Mouse (Mus musculus) MEL (cell line): ENCODE data around the gene Kctd20. TPM values are rescaled to one million over a fixed set of nuclear protein-coding genes. Genes with fewer than 3 reads are reported as not detected.

Experiments
- DNase-seq: peaks from one replicate; pipeline ENCODE4 v3.0.0; 2011; ENCODE audit warnings: low read depth, low spot score
- H3K27ac ChIP-seq: 2 replicates; pipeline ENCODE4 v1.5.1; 2012; ENCODE audit warnings: low read depth, mild to moderate bottlenecking, control low read depth, low read length, moderate library complexity; ENCODE audit not compliant: control insufficient read depth
- H3K27me3 ChIP-seq, 2 experiments: fragments of 150-350 bp in 1 of 2; sonication (generic) in 1 of 2; 2 replicates each; pipeline ENCODE4 v1.6.1; 2012; ENCODE audit warnings: low read length in 2 of 2, mild to moderate bottlenecking in 2 of 2, improper control_type of control experiment in 1 of 2, moderate library complexity in 1 of 2; ENCODE audit not compliant: insufficient read depth in 2 of 2, control insufficient read depth in 1 of 2
- H3K36me3 ChIP-seq, 2 experiments: 2 replicates each; pipeline ENCODE4 v1.6.1; 2012 to 2014; ENCODE audit warnings: low read length in 2 of 2, improper control_type of control experiment in 1 of 2, inconsistent platforms in 1 of 2, mild to moderate bottlenecking in 1 of 2; ENCODE audit not compliant: insufficient read depth in 2 of 2, control insufficient read depth in 1 of 2
- H3K4me1 ChIP-seq, 2 experiments: fragments of 150-350 bp in 1 of 2; sonication (generic) in 1 of 2; 2 replicates each; pipeline ENCODE4 v1.6.1; 2012; ENCODE audit warnings: low read length in 2 of 2, improper control_type of control experiment in 1 of 2, mild to moderate bottlenecking in 1 of 2; ENCODE audit not compliant: insufficient read depth in 2 of 2, control insufficient read depth in 1 of 2
- H3K4me3 ChIP-seq, 2 experiments: fragments of 150-350 bp in 1 of 2; sonication (generic) in 1 of 2; 2 replicates each; pipeline ENCODE4 v1.5.1; 2012; ENCODE audit warnings: low read depth in 2 of 2, low read length in 2 of 2, mild to moderate bottlenecking in 2 of 2, moderate library complexity in 2 of 2, control low read depth in 1 of 2, improper control_type of control experiment in 1 of 2; ENCODE audit not compliant: control insufficient read depth in 1 of 2, insufficient read depth in 1 of 2
- H3K79me2 ChIP-seq: 2 replicates; pipeline ENCODE4 v1.6.1; 2012; ENCODE audit warnings: mild to moderate bottlenecking, low read length, moderate library complexity; ENCODE audit not compliant: control insufficient read depth, poor library complexity, insufficient read depth
- H3K9ac ChIP-seq: 2 replicates; pipeline ENCODE4 v1.6.1; 2012; ENCODE audit warnings: low read depth, mild to moderate bottlenecking, control low read depth, low read length, moderate library complexity; ENCODE audit not compliant: control insufficient read depth, poor library complexity, severe bottlenecking
- H3K9me3 ChIP-seq: fragments of 150-350 bp; sonication (generic); replicated peaks from 2 replicates; pipeline ENCODE4 v1.6.1; 2012; ENCODE audit warnings: mild to moderate bottlenecking, low read length, improper control_type of control experiment, moderate library complexity; ENCODE audit not compliant: insufficient read depth
- CHD1 ChIP-seq: IDR thresholded peaks from 2 replicates; pipeline ENCODE4 v1.6.1; 2012; ENCODE audit warnings: low read depth, mild to moderate bottlenecking, inconsistent platforms, low read length, improper control_type of control experiment
- CHD2 ChIP-seq: IDR thresholded peaks from 2 replicates; pipeline ENCODE4 v1.6.1; 2011; ENCODE audit warnings: low read length, improper control_type of control experiment
- E2F4 ChIP-seq: IDR thresholded peaks from 2 replicates; pipeline ENCODE4 v1.6.1; 2011; ENCODE audit warnings: low read depth, low read length, improper control_type of control experiment, borderline replicate concordance
- ETS1 ChIP-seq: IDR thresholded peaks from 2 replicates; pipeline ENCODE4 v1.6.1; 2012; ENCODE audit warnings: low read depth, mild to moderate bottlenecking, inconsistent platforms, low read length, improper control_type of control experiment, moderate library complexity
- MAZ ChIP-seq: IDR thresholded peaks from 2 replicates; pipeline ENCODE4 v1.6.1; 2012; ENCODE audit warnings: low read depth, mild to moderate bottlenecking, inconsistent platforms, low read length, improper control_type of control experiment
- MXI1 ChIP-seq: IDR thresholded peaks from 2 replicates; pipeline ENCODE4 v1.6.1; 2011; ENCODE audit warnings: mild to moderate bottlenecking, low read depth, low read length, improper control_type of control experiment
- MYB ChIP-seq: IDR thresholded peaks from 2 replicates; pipeline ENCODE4 v1.6.1; 2011; ENCODE audit warnings: mild to moderate bottlenecking, low read depth, low read length, improper control_type of control experiment
- NRF1 ChIP-seq: IDR thresholded peaks from 2 replicates; pipeline ENCODE4 v1.6.1; 2014; ENCODE audit warnings: low read depth, mild to moderate bottlenecking, inconsistent platforms, low read length, improper control_type of control experiment, moderate library complexity; ENCODE audit not compliant: poor library complexity, insufficient read depth, severe bottlenecking
- TAL1 ChIP-seq: IDR thresholded peaks from 2 replicates; pipeline ENCODE4 v1.6.1; 2012; ENCODE audit warnings: mild to moderate bottlenecking, inconsistent platforms, low read length, moderate library complexity, mixed read lengths
- UBTF ChIP-seq: IDR thresholded peaks from 2 replicates; pipeline ENCODE4 v1.6.1; 2012; ENCODE audit warnings: low read depth, mild to moderate bottlenecking, inconsistent platforms, low read length, improper control_type of control experiment, moderate library complexity, borderline replicate concordance; ENCODE audit not compliant: insufficient read depth
- USF1 ChIP-seq: IDR thresholded peaks from 2 replicates; pipeline ENCODE4 v1.6.1; 2014; ENCODE audit warnings: low read depth, mild to moderate bottlenecking, inconsistent platforms, low read length, improper control_type of control experiment, moderate library complexity
- USF2 ChIP-seq, 2 experiments: IDR thresholded peaks; 2 replicates each; pipeline ENCODE4 v1.6.1; 2011 to 2012; ENCODE audit warnings: improper control_type of control experiment in 2 of 2, low read length in 2 of 2, borderline replicate concordance in 1 of 2, inconsistent platforms in 1 of 2, low read depth in 1 of 2, mild to moderate bottlenecking in 1 of 2; ENCODE audit not compliant: insufficient read depth in 1 of 2
- ZC3H11A ChIP-seq: IDR thresholded peaks from 2 replicates; pipeline ENCODE4 v1.6.1; 2012; ENCODE audit warnings: low read depth, mild to moderate bottlenecking, inconsistent platforms, low read length, improper control_type of control experiment
- ZKSCAN1 ChIP-seq: IDR thresholded peaks from 2 replicates; pipeline ENCODE4 v1.6.1; 2012; ENCODE audit warnings: low read depth, mild to moderate bottlenecking, inconsistent platforms, low read length, improper control_type of control experiment, moderate library complexity
- ZMIZ1 ChIP-seq: IDR thresholded peaks from 2 replicates; pipeline ENCODE4 v1.6.1; 2012; ENCODE audit warnings: low read depth, mild to moderate bottlenecking, inconsistent platforms, low read length, improper control_type of control experiment, moderate library complexity
- polyA plus RNA-seq, 2 experiments: library from polyadenylated mRNA; stranded (reverse) in 1 of 2; unstranded in 1 of 2; fragments of >175 nt in 1 of 2; fragments of >200 nt in 1 of 2; gene quantifications; 2 replicates each; pipeline versions ENCODE4 v1.2.1 to v1.2.4; 2012; ENCODE audit warnings: low replicate concordance in 2 of 2, low read depth in 1 of 2; ENCODE audit not compliant: insufficient read length in 2 of 2, insufficient read depth in 1 of 2, missing spikeins in 1 of 2
- total RNA-seq: library from RNA; depleted of rRNA; stranded (reverse); fragments of 300-350 nt; gene quantifications from 2 replicates; pipeline ENCODE4 v1.2.3, GENCODE M21; 2012

The Kctd20 gene
- total and polyA plus RNA-seq, 3 experiments = 41.8 to 65.4 TPM; not detected in 1

DNA sequence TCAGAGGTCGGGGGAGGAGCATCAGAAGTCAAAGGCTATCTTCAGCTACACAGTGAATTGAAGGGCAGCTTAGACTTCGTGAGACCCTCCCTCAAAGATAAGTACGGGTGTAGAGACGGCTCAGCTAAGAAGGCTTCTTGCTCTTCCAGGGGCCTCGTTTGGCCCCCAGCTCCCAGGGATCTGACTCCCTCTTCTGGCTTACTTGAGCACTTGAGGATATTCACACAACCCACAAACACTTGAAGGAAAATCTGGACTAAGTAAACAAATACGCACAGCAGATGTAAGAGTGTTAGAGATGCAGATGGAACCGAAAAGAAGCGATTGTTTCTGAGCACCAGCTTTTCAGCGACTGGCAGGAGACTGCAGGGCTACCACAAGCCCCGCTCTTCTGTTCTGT, 8.8 kb downstream of the Kctd20 start:
- H3K9ac ChIP-seq = no peak overlapping the region
- no peak overlapping the region for H3K27ac ChIP-seq
- no peaks in the 10 kb centered on the region for H3K4me1 ChIP-seq
- no peaks in the 10 kb centered on the region for H3K27me3 ChIP-seq
- DNase-seq = no peak
- H3K9me3 ChIP-seq = no peaks in the 10 kb centered on the region
- H3K79me2 ChIP-seq = peaks cover 19% of the 10 kb centered on the region
- H3K4me3 ChIP-seq = no peak overlapping the region
- peaks cover 0 to 5% of the 10 kb centered on the region in 2 experiments; a peak in 2 of 4 replicates for H3K36me3 ChIP-seq
- TF ChIP-seq ZKSCAN1 = no peak
- no peak for TF ChIP-seq ZC3H11A
- no peak for TF ChIP-seq CHD1
- TF ChIP-seq ETS1 = no peak

GRCm38 (mm10) chr17:28961596-28961995, 9.8 kb downstream of the Kctd20 start:
- H3K27me3 ChIP-seq = no peaks in the 10 kb centered on the region
- H3K27ac ChIP-seq = no peak overlapping the region
- peaks cover 12% of the 10 kb centered on the region for H3K79me2 ChIP-seq
- peaks cover 0 to 5% of the 10 kb centered on the region in 2 experiments; a peak in 2 of 4 replicates for H3K36me3 ChIP-seq
- no peak for DNase-seq
- no peaks in the 10 kb centered on the region for H3K4me1 ChIP-seq
- no peak for TF ChIP-seq USF1
- TF ChIP-seq NRF1 = no peak
- TF ChIP-seq UBTF = no peak
- TF ChIP-seq MAZ = no peak
- no peak for TF ChIP-seq ZKSCAN1
- no peak for TF ChIP-seq ZMIZ1
- TF ChIP-seq E2F4 = no peak
- no peak for TF ChIP-seq USF2 (IDR thresholded peaks at IDR 0.05; ENCODE audit: borderline replicate concordance in 1 of 2, insufficient read depth in 1 of 2, low read depth in 1 of 2, low read length in 2 of 2)
- TF ChIP-seq TAL1 = no peak
- no peak for TF ChIP-seq CHD1
- no peak for TF ChIP-seq MXI1
- no peak for TF ChIP-seq CHD2
- no peak for TF ChIP-seq MYB
- H3K4me3 ChIP-seq = no peak overlapping the region
- no peaks in the 10 kb centered on the region for H3K9me3 ChIP-seq
- no peak overlapping the region for H3K9ac ChIP-seq
